Mouse (Mus musculus): ENCODE measurements at regions not wholly inside any gene's neighbourhood (a gene's known extent, or its start where the extent isn't known, plus 50 kb on each side); places are given as distances from the start of the nearest gene placed in this dataset.

DNA sequence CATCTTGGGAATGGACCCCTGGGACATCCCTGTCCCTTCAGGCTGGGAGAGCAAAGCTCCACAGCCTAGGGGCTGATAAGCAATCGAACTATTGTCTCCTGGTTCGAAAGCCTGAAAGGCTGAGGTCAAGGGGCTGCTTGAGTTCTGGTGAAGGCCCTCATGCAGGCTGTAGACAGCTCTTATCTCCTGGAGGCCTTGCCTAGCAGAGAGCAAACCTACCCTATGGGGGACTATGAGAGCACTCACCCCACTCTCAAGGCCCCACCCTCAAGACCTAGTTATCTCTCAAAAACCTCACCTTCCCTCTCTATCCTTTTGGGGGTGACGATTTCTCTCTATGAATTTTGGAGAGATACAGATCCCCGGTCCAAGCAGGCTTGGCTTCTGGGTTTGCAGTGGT lies 92.8 kb downstream of the Gadd45g start:
- TF ChIP-seq CTCF (IDR thresholded peaks at IDR 0.05; ENCODE audit: control insufficient read depth, insufficient read depth, insufficient read length): no peak
- no peak for TF ChIP-seq MAX (IDR thresholded peaks at IDR 0.05)
- TF ChIP-seq USF1 (IDR thresholded peaks at IDR 0.05; ENCODE audit: low read depth): no peak

Measured in C2C12 (cell line).